Mouse (Mus musculus) cerebellum, adult 2 months (tissue): ENCODE measurements at regions not wholly inside any gene's neighbourhood (a gene's known extent, or its start where the extent isn't known, plus 50 kb on each side); places are given as distances from the start of the nearest gene placed in this dataset.

ENCODE experiments used
- DNase-seq, 2 experiments: peaks; one replicate each; pipeline ENCODE4 v3.0.0; 2021
- H3K27ac ChIP-seq: fragments of 200-500 bp; 2 replicates; pipeline ENCODE4 v1.5.1; 2012; ENCODE audit warnings: low read length, control low read depth, inconsistent platforms; ENCODE audit not compliant: insufficient read depth
- H3K27me3 ChIP-seq: fragments of 200-500 bp; 2 replicates; pipeline ENCODE4 v1.6.1; 2012; ENCODE audit warnings: inconsistent platforms, mild to moderate bottlenecking, low read length, moderate library complexity; ENCODE audit not compliant: control insufficient read depth, insufficient read depth
- H3K4me1 ChIP-seq: fragments of 200-500 bp; 2 replicates; pipeline ENCODE4 v1.6.1; 2011; ENCODE audit warnings: low read length; ENCODE audit not compliant: control insufficient read depth, insufficient read depth
- H3K4me3 ChIP-seq: fragments of 200-500 bp; replicated peaks from 2 replicates; pipeline ENCODE3; 2011; ENCODE audit warnings: mild to moderate bottlenecking, low read depth, low read length, control low read depth; ENCODE audit not compliant: insufficient read depth
- CTCF ChIP-seq: fragments of 200-500 bp; IDR thresholded peaks from 2 replicates; pipeline ENCODE4 v1.5.1; 2011; ENCODE audit warnings: low read depth, mild to moderate bottlenecking, control low read depth, low read length, moderate library complexity, borderline replicate concordance; ENCODE audit not compliant: insufficient read depth
- POLR2A ChIP-seq: fragments of 200-500 bp; IDR thresholded peaks from 2 replicates; pipeline ENCODE4 v1.6.1; 2011; ENCODE audit warnings: low read length, control low read depth, borderline replicate concordance; ENCODE audit not compliant: insufficient read depth
- WGBS: fragments of 180-500 bp; shearing (Covaris S2); methylation state at CpG from one replicate; pipeline ENCODE4 v1.1.7; 2018; 5-methylcytosine and 5-hydroxymethylcytosine counted together

DNA sequence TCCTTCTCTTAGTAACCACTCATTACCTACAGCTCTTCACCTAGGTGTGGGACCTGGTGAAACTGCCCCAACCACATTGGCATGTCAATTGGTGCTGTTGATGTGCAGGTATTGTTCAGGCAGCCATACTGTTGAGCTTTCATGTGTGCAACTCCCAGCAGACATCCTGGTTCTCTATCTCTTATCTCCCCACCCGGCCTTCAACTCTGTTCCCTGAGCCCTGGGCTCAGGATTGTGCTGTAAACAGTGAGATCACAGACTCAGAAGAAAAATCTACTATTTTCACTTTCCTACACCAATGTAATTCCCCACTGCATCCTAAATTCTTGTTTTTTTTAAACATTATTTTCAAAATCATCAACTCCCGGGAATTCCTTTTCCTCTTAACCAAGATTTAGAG lies 122.1 kb downstream of the Cartpt start:
- peaks cover 3% of the 10 kb centered on the region; the same call in 1 of the 2 replicates for H3K4me1 ChIP-seq
- H3K4me3 ChIP-seq: no peak overlapping the region
- no peak overlapping the region for H3K27ac ChIP-seq
- WGBS: 93% methylated on average over 2 of the region's 2 CpGs
- TF ChIP-seq POLR2A (no peak), CTCF (no peak)
- H3K27me3 ChIP-seq: no peaks in the 10 kb centered on the region
- DNase-seq: no peak

DNA sequence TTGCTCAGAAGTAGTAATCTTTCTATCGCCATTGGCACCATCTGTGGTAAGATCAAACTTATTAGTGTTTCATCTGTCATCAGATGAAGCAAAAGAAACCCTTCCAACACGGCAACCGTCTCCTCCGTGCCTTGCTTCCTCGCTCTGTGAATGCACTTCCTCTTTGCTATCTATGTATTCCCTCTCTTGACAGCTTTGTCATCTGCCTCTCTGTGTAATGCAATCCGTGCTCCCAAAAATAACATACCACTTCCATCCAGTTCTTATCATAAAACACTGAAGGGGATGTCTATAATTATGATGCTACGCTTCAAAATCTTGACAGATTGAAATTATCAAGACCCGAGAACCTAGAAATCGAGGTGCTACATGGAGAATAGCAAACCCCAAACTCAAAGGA lies 123.2 kb downstream of the Cartpt start:
- Histone ChIP-seq H3K4me3 (no peak overlapping the region), H3K27ac (no peak overlapping the region), H3K27me3 (no peaks in the 10 kb centered on the region), H3K4me1 (peaks cover 3% of the 10 kb centered on the region; the same call in 1 of the 2 replicates)
- 88% methylated on average over 9 of the region's 9 CpGs for WGBS
- TF ChIP-seq CTCF: no peak
- no peak for TF ChIP-seq POLR2A
- no peak for DNase-seq

DNA sequence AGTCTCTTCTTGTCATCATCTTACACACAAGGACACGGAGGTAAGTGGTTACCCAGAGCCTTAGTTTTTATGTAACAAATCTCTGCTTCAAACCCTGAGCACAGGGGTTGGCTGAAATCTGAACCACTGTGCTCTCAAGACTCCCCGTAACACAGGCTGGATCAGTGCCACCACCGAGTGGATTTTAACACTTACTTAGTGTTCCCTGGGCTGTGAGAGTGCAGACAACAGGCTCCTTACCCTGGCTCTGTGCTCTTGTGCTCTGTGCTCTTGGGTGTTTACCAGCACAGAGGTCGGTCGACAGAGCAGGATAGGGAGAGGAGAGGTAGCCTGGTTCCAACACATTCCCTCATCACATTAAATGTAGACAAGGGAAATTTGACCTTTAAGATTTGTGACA lies 134.9 kb downstream of the Cartpt start:
- Histone ChIP-seq H3K4me3 (no peak overlapping the region), H3K4me1 (peaks cover 6% of the 10 kb centered on the region; the same call in 1 of the 2 replicates), H3K27me3 (no peaks in the 10 kb centered on the region; the same call in 1 of the 2 replicates), H3K27ac (no peak overlapping the region)
- no peak for TF ChIP-seq CTCF
- no peak for TF ChIP-seq POLR2A
- no peak for DNase-seq
- WGBS: 41% methylated on average over 5 of the region's 5 CpGs

DNA sequence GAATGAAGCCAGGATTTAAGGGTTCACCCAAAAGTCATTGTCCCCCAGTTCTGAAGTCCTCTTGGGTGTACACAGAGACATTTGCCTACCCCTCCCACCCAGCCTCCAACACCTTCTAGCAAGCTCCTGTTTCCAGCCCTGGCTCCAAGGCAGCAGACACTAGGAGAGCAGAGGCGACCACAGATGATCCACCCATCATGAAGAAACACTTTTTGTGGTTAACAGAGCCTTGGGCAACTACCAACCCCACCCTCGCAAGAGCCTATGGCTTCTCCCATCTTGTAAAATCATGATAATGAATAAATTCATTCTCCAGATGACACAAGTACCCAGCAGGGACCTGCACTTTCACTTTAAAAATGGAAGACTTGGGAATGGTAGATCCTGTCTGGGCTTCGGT lies 136.1 kb downstream of the Cartpt start:
- no peak overlapping the region for H3K27ac ChIP-seq
- WGBS: 97% methylated on average over 3 of the region's 3 CpGs
- no peak for TF ChIP-seq POLR2A
- TF ChIP-seq CTCF: no peak

DNA sequence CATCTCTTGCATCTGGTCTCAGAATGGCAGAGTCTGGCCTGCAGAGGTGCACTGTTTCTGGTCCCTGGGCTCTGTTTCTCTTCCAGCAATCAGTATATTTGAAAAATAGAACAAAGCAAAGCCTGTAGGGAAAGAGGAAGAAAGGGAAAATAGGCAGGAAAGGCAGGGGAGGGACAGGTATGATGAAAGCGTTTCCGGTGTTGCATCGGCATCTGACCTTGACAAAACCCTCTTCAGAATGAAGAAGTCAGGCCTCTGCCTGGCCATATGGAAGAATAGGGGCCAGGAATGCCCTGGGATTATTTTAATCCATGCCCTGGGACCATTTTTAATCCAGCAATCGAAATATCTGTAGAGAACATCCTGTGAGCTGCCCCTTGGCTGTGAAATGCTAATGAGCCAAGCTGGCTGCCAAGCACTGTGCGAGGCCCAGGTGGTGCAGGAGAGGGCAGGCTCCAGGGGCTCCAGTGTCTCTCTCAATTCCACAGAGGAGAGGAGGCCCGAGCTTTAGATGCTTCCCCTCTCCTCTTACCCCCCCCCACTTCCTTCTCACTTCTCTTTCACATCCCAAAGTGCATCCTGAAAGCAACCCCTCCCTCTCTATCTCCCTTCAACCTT lies 136.7 kb downstream of the Cartpt start:
- TF ChIP-seq POLR2A (no peak), CTCF (no peak)
- no peak for DNase-seq
- peaks cover 6% of the 10 kb centered on the region; the same call in 1 of the 2 replicates for H3K4me1 ChIP-seq
- H3K27ac ChIP-seq: no peak overlapping the region
- no peaks in the 10 kb centered on the region; the same call in 1 of the 2 replicates for H3K27me3 ChIP-seq
- H3K4me3 ChIP-seq: no peak overlapping the region
- 59% methylated on average over 6 of the region's 6 CpGs for WGBS

More for the DNA sequence above, 136.1 kb downstream of the Cartpt start:
- Histone ChIP-seq H3K4me3 (no peak overlapping the region), H3K4me1 (peaks cover 6% of the 10 kb centered on the region; the same call in 1 of the 2 replicates), H3K27me3 (no peaks in the 10 kb centered on the region; the same call in 1 of the 2 replicates)
- no peak for DNase-seq

DNA sequence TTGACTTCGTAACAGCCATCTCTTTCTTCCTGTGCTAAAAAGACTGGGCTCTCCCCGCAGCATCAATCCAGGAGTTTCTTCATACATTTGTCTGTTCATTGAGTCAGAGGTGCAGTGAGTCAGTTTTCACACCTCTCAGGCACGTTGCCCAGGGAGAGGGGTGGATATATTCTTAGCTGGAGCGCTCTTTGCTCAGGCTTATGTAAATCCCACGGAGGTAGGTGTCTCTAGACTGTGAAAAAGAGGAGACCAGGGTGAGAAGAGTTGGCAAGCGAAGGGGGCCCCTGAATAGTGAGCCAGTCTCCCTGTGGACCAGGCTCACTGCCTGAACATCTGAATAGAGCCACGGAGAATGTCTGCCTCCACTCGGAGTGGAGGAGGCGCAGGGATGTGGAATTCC lies 139.0 kb downstream of the Cartpt start:
- Histone ChIP-seq H3K4me3 (no peak overlapping the region), H3K27ac (no peak overlapping the region), H3K27me3 (no peaks in the 10 kb centered on the region; the same call in 1 of the 2 replicates), H3K4me1 (peaks cover 6% of the 10 kb centered on the region; the same call in 1 of the 2 replicates)
- DNase-seq: peak in 1 of 2 experiments; percentile 20
- 68% methylated on average over 9 of the region's 9 CpGs for WGBS
- TF ChIP-seq CTCF: no peak

DNA sequence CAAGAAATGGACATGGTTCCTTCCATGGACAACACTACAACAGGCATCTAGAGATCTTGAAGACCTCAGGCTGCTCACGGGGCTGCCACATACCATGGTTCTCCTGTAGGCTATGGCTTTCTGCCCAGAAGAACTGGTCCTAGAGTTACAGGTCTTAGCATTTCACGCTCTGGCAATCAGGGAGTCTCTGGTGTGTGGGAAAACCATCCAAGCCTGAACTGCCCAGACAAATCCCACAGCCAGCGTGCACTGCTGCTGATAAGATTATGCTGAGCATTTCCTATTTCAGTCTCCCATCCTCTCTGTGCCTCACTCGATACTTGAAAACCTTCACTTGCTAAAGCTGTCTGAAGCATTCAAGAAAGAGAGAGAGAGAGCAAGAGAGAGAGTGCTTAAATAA lies 139.5 kb downstream of the Cartpt start:
- Histone ChIP-seq H3K4me1 (peaks cover 6% of the 10 kb centered on the region; the same call in 1 of the 2 replicates), H3K4me3 (no peak overlapping the region), H3K27me3 (no peaks in the 10 kb centered on the region; the same call in 1 of the 2 replicates), H3K27ac (no peak overlapping the region)
- DNase-seq: no peak
- 62% methylated on average over 4 of the region's 4 CpGs for WGBS
- TF ChIP-seq POLR2A (no peak), CTCF (no peak)

DNA sequence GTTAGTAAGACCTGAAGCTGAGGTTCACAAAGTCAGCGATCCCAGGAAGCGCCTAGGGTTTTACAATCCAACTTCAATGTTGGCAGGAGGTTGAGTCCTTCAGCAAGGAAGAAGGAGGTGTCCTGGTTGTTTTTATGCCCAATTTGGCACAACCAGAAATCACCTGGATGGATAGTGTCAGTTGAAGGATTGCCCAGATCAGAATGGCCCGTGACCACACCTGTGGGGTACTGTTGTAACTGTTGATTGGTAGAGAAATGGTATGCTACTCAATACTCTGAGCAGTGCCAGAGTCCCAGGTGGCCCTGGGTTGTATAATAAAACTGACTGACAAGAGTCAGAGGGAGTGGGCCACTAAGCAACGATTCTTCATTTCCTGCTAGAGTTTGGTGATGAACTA lies 140.2 kb downstream of the Cartpt start:
- Histone ChIP-seq H3K4me3 (no peak overlapping the region), H3K4me1 (0 out of 2 replicates have a peak, but pooled peaks cover 6% of the 10 kb centered on the region), H3K27me3 (no peaks in the 10 kb centered on the region; the same call in 1 of the 2 replicates), H3K27ac (no peak overlapping the region)
- DNase-seq: no peak
- WGBS: 80% methylated on average over 4 of the region's 4 CpGs
- TF ChIP-seq CTCF: no peak
